Mouse (Mus musculus) spleen, adult 2 months (tissue): Measurements from ENCODE around the gene Psmd9.

Experiments
- CTCF ChIP-seq: fragments of 200-500 bp; IDR thresholded peaks from 2 replicates; pipeline ENCODE4 v1.5.1; 2011; ENCODE audit warnings: mild to moderate bottlenecking, inconsistent platforms; ENCODE audit not compliant: insufficient read depth, insufficient read length, insufficient replicate concordance; ENCODE audit errors: extremely low read depth
- POLR2A ChIP-seq: fragments of 200-500 bp; IDR thresholded peaks from 2 replicates; pipeline ENCODE4 v1.6.1; 2011; ENCODE audit warnings: low read depth, low read length, inconsistent platforms

- TF ChIP-seq CTCF, result no peak
- TF ChIP-seq POLR2A, result peak; percentile 17; the same call in 1 of the 2 replicates
These were observed 18.1 kb upstream of the Psmd9 start for GRCm38 (mm10) chr5:123151077-123151476.
